In the genomic region with DNA sequence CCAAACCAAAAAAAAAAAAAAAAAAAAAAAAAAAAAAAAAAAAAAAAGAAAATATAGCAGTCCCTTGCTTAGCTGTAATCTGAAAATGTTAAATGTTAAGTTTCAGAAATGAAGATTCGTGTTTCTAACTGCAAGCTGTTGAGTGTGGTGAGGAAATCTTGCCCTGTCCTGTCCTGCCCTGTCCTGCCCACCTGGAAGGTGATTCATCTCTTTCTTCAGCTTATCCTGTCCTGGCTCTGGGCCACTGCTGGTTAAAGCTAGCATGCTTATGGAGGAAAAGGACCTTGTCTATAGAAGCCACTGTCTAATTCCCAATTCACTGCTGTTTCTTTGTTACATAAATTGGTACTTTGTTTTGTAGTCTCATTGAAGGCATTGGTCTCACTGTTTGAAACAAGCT, we compare ENCODE assay signal across 24 mouse cellular contexts. TPM values are rescaled to one million over a fixed set of nuclear protein-coding genes. Genes with fewer than 3 reads are reported as not detected.
DNase-seq lines count a peak whose midpoint lies in the region; ATAC-seq lines count a peak whose summit lies in the region.
"Had no signal": no experiment of that assay in that cellular context is flagged by ENCODE, and none has a peak within 500 bp of the region (broad histone marks: within the 10 kb centered on the region; RNA-seq: fewer than 3 reads in every experiment).

No protein-coding gene starts in this region.

- H3K36me3 ChIP-seq in embryonic facial prominence, embryonic 10.5 days (replicated peaks): no peaks in the 10 kb centered on the region
- H3K36me3 ChIP-seq in liver, embryonic 11.5 days (ENCODE audit: control insufficient read depth, insufficient read depth, low read length): no peaks in the 10 kb centered on the region
- H3K36me3 ChIP-seq: hindbrain, embryonic 13.5 days; lung, embryonic 15.5 days; midbrain, embryonic 10.5 days; midbrain, embryonic 15.5 days had no signal

- H3K4me2 ChIP-seq in liver, embryonic 11.5 days: no peak overlapping the region
- H3K4me2 ChIP-seq: forebrain, embryonic 13.5 days; heart, embryonic 11.5 days; hindbrain, embryonic 13.5 days; lung, embryonic 15.5 days; midbrain, embryonic 15.5 days had no signal

- DNase-seq in urinary bladder, postnatal 14 days (ENCODE audit: low spot score): peak; percentile 64
- no peak for DNase-seq in urinary bladder, adult 2 months (ENCODE audit: low spot score)
- DNase-seq in embryonic facial prominence, embryonic 10.5 days (ENCODE audit: low spot score): no peak
- DNase-seq in fat pad, adult 2 months (ENCODE audit: extremely low read depth, low read depth, low spot score): peak; percentile 88
- no peak for DNase-seq in cerebellum, postnatal 36 days
- no peak for DNase-seq in liver, embryonic 11.5 days (ENCODE audit: low spot score)
- DNase-seq: adrenal gland, postnatal 14 days; cerebellum, adult 11 months; cerebellum, adult 9-11 months; gastrocnemius, postnatal 10 days; heart, postnatal 4 days; kidney, adult 8-10 months; layer of hippocampus, postnatal 36 days; spleen, adult 18-20 months; thymus, postnatal 14 days had no signal

- WGBS in embryonic facial prominence, embryonic 10.5 days: 61% methylated on average over 1 of the region's 1 CpGs
- WGBS in liver, embryonic 11.5 days: 60% methylated on average over 1 of the region's 1 CpGs

- no peak overlapping the region for H3K4me3 ChIP-seq in embryonic facial prominence, embryonic 10.5 days
- H3K4me3 ChIP-seq in liver, embryonic 11.5 days (ENCODE audit: low read depth, low read length): no peak overlapping the region
- H3K4me3 ChIP-seq: erythroblast, embryonic 14.5 days; forebrain, embryonic 13.5 days; hindbrain, embryonic 13.5 days; lung, embryonic 15.5 days; midbrain, embryonic 10.5 days; midbrain, embryonic 15.5 days had no signal

- no peak overlapping the region for H3K9ac ChIP-seq in liver, embryonic 11.5 days (ENCODE audit: low read depth, low read length)
- H3K9ac ChIP-seq: forebrain, embryonic 13.5 days; hindbrain, embryonic 13.5 days; lung, embryonic 15.5 days; midbrain, embryonic 15.5 days had no signal

- H3K27me3 ChIP-seq in embryonic facial prominence, embryonic 10.5 days (replicated peaks; ENCODE audit: low read depth, poor library complexity, severe bottlenecking): no peaks in the 10 kb centered on the region
- no peaks in the 10 kb centered on the region for H3K27me3 ChIP-seq in liver, embryonic 11.5 days (replicated peaks; ENCODE audit: control insufficient read depth, insufficient read depth, low read length)
- H3K27me3 ChIP-seq: forebrain, embryonic 13.5 days; hindbrain, embryonic 13.5 days; lung, embryonic 15.5 days; midbrain, embryonic 15.5 days had no signal

- ATAC-seq in erythroid progenitor cell, adult 5-6 weeks (replicated peaks; ENCODE audit: low FRiP score, poor library complexity, severe bottlenecking): no peak
- no peak for ATAC-seq in liver, embryonic 11.5 days (replicated peaks; ENCODE audit: low FRiP score)
- ATAC-seq: forebrain, embryonic 13.5 days; intestine, embryonic 16.5 days; midbrain, embryonic 15.5 days had no signal

- H3K27ac ChIP-seq in embryonic facial prominence, embryonic 10.5 days (replicated peaks): 0 out of 2 replicates have a peak overlapping the region, but pooled peaks have one; percentile 19
- no peak overlapping the region for H3K27ac ChIP-seq in liver, embryonic 11.5 days (ENCODE audit: low read depth, low read length)
- H3K27ac ChIP-seq: forebrain, embryonic 13.5 days; hindbrain, embryonic 13.5 days; lung, embryonic 15.5 days; midbrain, embryonic 10.5 days; midbrain, embryonic 15.5 days had no signal

- no peaks in the 10 kb centered on the region for H3K9me3 ChIP-seq in embryonic facial prominence, embryonic 10.5 days
- no peaks in the 10 kb centered on the region for H3K9me3 ChIP-seq in liver, embryonic 11.5 days (ENCODE audit: control insufficient read depth, low read length)
- H3K9me3 ChIP-seq: forebrain, embryonic 13.5 days; hindbrain, embryonic 13.5 days; lung, embryonic 15.5 days; midbrain, embryonic 10.5 days; midbrain, embryonic 15.5 days had no signal

- H3K4me1 ChIP-seq in embryonic facial prominence, embryonic 10.5 days: peaks cover 20% of the 10 kb centered on the region
- no peaks in the 10 kb centered on the region for H3K4me1 ChIP-seq in liver, embryonic 11.5 days (replicated peaks; ENCODE audit: control insufficient read depth, insufficient read depth, low read length)
- H3K4me1 ChIP-seq: forebrain, embryonic 13.5 days; hindbrain, embryonic 13.5 days; lung, embryonic 15.5 days; midbrain, embryonic 15.5 days had no signal

RNA-seq across cellular contexts. Expression of gene Nf2, which starts 11.7 kb away (rescaled TPM):
- 46.5 and 50.9 TPM in 2 replicates for polyA plus RNA-seq in urinary bladder, adult 2 months (2012; rRNA removed)
- 68.1 and 68.7 TPM in 2 replicates for polyA plus RNA-seq in embryonic facial prominence, embryonic 10.5 days (2016; fragmentation: Nextera tagmentation; extraction: Ambion mirVana)
- 7.2 and 7.5 TPM in 2 replicates for total RNA-seq in erythroid progenitor cell, adult 5-6 weeks (2015; ENCODE audit: low replicate concordance)
- total RNA-seq in erythroid progenitor cell, adult 5-6 weeks (2017; ENCODE audit: low replicate concordance): 18.2 and 19.0 TPM in 2 replicates
- polyA plus RNA-seq in liver, embryonic 11.5 days (2014; fragmentation: Nextera tagmentation; extraction: Ambion mirVana): 37.4 and 40.1 TPM in 2 replicates

RNA-seq across cellular contexts. Expression of gene Nipsnap1, which starts 12.8 kb away (rescaled TPM):
- polyA plus RNA-seq in urinary bladder, adult 2 months (2012; rRNA removed): 20.6 and 21.4 TPM in 2 replicates
- 88.1 and 91.7 TPM in 2 replicates for polyA plus RNA-seq in embryonic facial prominence, embryonic 10.5 days (2016; fragmentation: Nextera tagmentation; extraction: Ambion mirVana)
- not detected in 2 replicates for total RNA-seq in erythroid progenitor cell, adult 5-6 weeks (2015; ENCODE audit: low replicate concordance)
- 1.3 and 12.7 TPM in 2 replicates for total RNA-seq in erythroid progenitor cell, adult 5-6 weeks (2017; ENCODE audit: low replicate concordance)
- polyA plus RNA-seq in liver, embryonic 11.5 days (2014; fragmentation: Nextera tagmentation; extraction: Ambion mirVana): 89.8 and 92.7 TPM in 2 replicates

RNA-seq across cellular contexts. Expression of gene Thoc5, which starts 34.1 kb away (rescaled TPM):
- polyA plus RNA-seq in urinary bladder, adult 2 months (2012; rRNA removed): 34.2 and 35.6 TPM in 2 replicates
- polyA plus RNA-seq in embryonic facial prominence, embryonic 10.5 days (2016; fragmentation: Nextera tagmentation; extraction: Ambion mirVana): 52.1 and 52.9 TPM in 2 replicates
- 3.6 and 4.6 TPM in 2 replicates for total RNA-seq in erythroid progenitor cell, adult 5-6 weeks (2015; ENCODE audit: low replicate concordance)
- 8.3 and 12.7 TPM in 2 replicates for total RNA-seq in erythroid progenitor cell, adult 5-6 weeks (2017; ENCODE audit: low replicate concordance)
- polyA plus RNA-seq in liver, embryonic 11.5 days (2014; fragmentation: Nextera tagmentation; extraction: Ambion mirVana): 40.5 and 42.5 TPM in 2 replicates

Comparison
In these comparisons a context has a peak if more than half of its experiments do, and no peak if none do; other contexts are left out.
1. DNase-seq: peak in urinary bladder, postnatal 14 days (single experiment) and fat pad, adult 2 months (single experiment); none in urinary bladder, adult 2 months (single experiment), embryonic facial prominence, embryonic 10.5 days (single experiment), cerebellum, postnatal 36 days (0 of 2) and liver, embryonic 11.5 days (single experiment).